Mouse (Mus musculus) kidney, adult 2 months (tissue): ENCODE measurements at regions not wholly inside any gene's neighbourhood (a gene's known extent, or its start where the extent isn't known, plus 50 kb on each side); places are given as distances from the start of the nearest gene placed in this dataset.

ENCODE experiments used
- DNase-seq: peaks from one replicate; pipeline ENCODE4 v3.0.0; 2021
- H3K27ac ChIP-seq: fragments of 200-500 bp; 2 replicates; pipeline ENCODE4 v1.5.1; 2012; ENCODE audit warnings: low read depth, low read length, control low read depth, inconsistent platforms; ENCODE audit not compliant: insufficient read depth
- H3K27me3 ChIP-seq: fragments of 200-500 bp; replicated peaks from 2 replicates; pipeline ENCODE4 v1.6.1; 2012; ENCODE audit warnings: mild to moderate bottlenecking, moderate library complexity, low read length, inconsistent platforms; ENCODE audit not compliant: control insufficient read depth, insufficient read depth
- H3K36me3 ChIP-seq: fragments of 200-500 bp; 2 replicates; pipeline ENCODE4 v1.6.1; 2012; ENCODE audit warnings: mild to moderate bottlenecking, moderate library complexity, low read length, inconsistent platforms; ENCODE audit not compliant: control insufficient read depth, insufficient read depth
- H3K4me1 ChIP-seq: fragments of 200-500 bp; 2 replicates; pipeline ENCODE4 v1.6.1; 2011; ENCODE audit warnings: low read length; ENCODE audit not compliant: control insufficient read depth, insufficient read depth
- H3K4me3 ChIP-seq: fragments of 200-500 bp; 2 replicates; pipeline ENCODE4 v1.5.1; 2011; ENCODE audit warnings: mild to moderate bottlenecking, low read depth, low read length, control low read depth; ENCODE audit not compliant: insufficient read depth
- CTCF ChIP-seq: fragments of 200-500 bp; conservative IDR thresholded peaks from 2 replicates; pipeline ENCODE4 v1.5.1; 2011; ENCODE audit warnings: low read depth, mild to moderate bottlenecking, control low read depth, low read length, moderate library complexity, mixed read lengths; ENCODE audit not compliant: insufficient read depth, insufficient read length
- POLR2A ChIP-seq: fragments of 200-500 bp; IDR thresholded peaks from one replicate; pipeline ENCODE4 v1.6.1; 2011; ENCODE audit warnings: low read depth, low read length, control low read depth
- WGBS: fragments of 180-500 bp; shearing (Covaris S2); methylation state at CpG from one replicate; pipeline ENCODE4 v1.1.7; 2018; 5-methylcytosine and 5-hydroxymethylcytosine counted together

DNA sequence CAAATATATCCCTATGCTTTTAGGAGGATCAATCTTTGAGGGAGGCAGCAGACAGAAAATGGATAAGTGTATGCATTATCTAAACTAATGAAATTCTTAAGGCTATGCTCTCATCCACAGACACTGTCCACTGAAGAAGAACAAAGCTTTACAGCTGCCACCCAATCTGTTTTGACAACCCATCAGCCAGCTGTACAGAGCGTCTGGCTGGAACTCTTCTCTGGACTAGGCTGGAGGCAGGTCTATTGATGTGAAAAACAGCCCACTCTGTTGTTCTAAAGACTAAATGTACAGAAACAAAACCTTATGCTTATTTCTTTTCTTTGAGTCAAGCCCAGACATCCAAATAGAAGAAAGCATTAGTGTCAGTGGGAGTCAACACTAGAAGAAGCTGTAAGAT lies 58.7 kb upstream of the Col1a2 start:
- 52% methylated on average over 1 of the region's 1 CpGs for WGBS
- TF ChIP-seq POLR2A (no peak), CTCF (no peak)
- no peaks in the 10 kb centered on the region; the same call in 1 of the 2 replicates for H3K27me3 ChIP-seq
- no peak for DNase-seq
- H3K4me3 ChIP-seq, result no peak overlapping the region
- no peaks in the 10 kb centered on the region for H3K4me1 ChIP-seq
- H3K27ac ChIP-seq, result no peak overlapping the region
- H3K36me3 ChIP-seq, result no peaks in the 10 kb centered on the region

DNA sequence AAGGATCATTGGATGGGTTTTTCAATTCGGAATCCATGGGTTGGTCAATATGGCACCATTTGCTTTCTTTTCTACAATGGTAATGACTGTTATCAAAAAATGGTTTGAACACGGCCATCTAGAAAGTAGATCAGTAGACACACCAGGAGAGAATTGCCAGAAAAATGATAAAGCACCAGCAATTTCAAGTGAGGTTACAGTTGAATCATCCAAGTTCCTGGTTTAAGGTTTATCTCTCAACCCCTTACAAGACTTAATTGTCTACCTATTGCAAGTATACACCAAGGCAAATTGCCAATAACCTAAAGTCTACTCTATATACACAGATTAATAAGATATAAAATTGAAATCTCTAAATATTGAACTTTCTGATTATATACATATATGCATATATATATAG lies 53.4 kb upstream of the Col1a2 start:
- H3K27me3 ChIP-seq, result no peaks in the 10 kb centered on the region
- no peak for TF ChIP-seq POLR2A
- no peak for TF ChIP-seq CTCF
- no peak overlapping the region for H3K27ac ChIP-seq
- no peak overlapping the region for H3K4me3 ChIP-seq
- no peak for DNase-seq
- no peaks in the 10 kb centered on the region for H3K36me3 ChIP-seq
- WGBS, result 93% methylated on average over 2 of the region's 2 CpGs
- no peaks in the 10 kb centered on the region for H3K4me1 ChIP-seq
